Mouse (Mus musculus): ENCODE measurements around the gene Mta1.
A peak's percentile ranks its signal among the peaks of the same experiment; 100 is the strongest.

Mta1 gene

DNA sequence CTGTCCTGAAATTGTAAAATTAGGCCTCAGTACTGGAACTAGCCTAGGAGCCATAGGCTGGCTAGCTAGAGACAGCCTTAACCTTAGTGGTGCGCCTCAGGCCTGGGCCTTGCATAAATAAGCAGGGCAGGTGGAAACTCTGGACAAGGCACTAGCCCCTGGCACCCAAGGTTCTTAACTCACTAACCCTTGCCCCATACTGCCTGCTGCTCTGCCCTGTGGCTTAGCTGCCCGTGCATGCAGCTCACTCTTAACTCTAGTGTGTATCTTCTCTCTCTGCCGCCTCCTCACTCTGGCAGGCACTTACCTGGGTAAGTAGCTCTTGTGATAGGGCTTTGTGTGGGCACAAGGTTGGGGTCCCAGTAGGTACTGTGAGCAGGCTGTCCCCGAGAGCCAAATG, 36.4 kb downstream of the Mta1 start:
- no peak for DNase-seq (ENCODE audit: low spot score)

DNA sequence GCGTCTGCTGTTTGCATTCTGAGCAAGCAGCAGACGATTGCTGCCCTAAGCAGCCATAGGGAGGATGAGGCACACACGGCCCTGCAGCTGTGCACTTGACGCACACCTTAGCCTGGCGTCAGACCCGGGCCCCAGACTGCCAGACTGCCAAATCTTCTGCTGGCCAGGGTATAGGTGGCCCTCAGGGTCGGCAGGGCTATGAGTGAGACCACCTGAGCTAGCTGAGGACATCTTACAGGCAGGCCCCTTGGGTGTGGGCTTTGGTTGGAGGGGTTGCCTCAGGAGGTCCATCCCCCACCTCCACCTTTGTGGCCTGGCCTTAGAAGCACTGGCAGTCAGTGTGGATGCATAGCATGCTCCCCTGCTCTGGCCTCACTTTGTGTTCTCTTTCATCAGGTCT, 37.3 kb downstream of the Mta1 start:
- no peak for DNase-seq (ENCODE audit: low spot score)

DNA sequence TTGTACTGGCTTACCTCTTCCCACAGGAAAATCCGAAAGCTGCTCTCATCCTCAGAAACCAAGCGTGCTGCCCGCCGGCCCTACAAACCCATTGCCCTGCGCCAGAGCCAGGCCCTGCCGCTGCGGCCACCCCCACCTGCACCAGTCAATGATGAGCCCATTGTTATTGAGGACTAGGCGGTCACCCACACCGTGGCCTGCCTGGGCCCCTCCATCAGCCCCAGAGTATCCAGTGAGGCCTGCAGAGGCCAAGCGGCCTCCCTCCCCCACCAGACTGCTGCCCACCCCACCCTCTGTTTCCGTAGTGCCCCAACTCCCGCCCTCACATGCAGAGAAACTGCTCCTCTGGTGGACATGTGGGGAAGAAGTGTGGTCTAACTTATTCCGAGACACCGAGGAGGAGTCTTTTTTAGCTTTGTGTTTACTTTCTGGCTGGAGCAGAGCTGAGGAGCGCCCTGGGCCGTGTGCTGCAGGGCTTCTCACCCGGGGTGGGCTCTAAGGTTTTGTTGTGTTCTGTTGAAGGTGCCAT, 38.5 kb downstream of the Mta1 start:
- DNase-seq (ENCODE audit: low spot score) = no peak

DNA sequence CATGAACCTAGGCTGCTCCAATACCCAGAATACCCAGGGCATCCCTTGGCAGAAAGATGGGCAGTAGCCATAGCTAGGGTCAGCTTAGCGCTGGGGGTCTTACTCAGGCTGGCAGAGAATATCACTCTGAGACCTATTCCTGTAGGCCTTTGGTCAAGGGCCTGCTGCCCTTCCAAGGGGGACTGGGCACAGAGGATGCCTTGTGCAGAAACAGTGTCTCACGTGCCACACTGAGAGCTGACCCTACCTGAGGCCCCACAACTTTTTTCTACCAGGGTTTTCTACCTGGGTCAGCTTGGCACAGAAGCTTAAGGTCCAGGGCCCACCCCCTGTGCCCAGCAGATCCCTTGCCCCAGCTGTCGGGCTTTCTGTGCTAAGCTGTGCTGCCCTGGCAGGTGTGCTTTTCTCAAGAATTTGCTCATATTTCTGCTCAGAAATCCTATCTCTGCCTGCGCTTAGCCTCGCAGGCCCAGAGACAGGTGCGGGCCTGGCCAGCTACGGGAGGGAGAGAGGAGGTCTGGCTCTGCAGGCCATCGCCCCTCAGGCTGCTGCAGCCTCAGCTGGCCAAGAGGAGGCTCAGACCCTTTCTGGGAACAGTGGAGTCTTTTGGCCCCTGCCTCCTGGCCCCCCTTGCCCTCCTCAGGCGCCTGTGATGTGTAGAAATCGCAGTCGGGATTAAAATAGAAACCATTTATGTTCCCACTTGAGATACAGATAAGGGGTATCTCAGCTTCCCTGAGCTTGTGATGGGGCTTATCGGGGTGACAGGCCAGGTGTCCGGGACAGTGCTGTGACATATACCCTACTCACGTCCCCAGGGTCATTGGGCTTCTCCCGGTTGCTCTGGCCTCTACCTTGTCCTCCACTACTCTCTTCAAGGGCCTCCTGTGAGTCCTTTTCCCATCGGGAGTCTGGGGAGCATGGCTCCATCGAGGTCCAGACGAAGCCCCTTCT, 39.5 kb downstream of the Mta1 start:
- DNase-seq (ENCODE audit: low spot score) = no peak

DNA sequence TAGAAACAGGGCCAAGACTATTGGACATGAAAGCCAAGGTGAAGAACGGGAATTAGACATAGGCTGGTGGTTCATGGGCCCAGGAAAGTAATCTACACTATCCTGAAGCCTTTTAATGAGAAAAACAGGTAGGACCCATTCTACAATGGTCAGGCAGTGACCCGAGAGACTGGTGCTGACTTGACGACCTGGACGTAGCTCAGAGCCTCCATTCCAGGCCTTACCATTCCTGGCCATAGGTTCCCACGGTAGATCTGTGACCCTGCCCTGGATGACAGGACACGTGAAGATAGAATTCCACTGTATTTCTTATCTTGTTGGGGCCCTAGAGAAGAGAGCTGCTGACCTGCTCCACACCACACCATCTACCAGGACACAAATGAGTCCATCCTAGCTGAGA, 40.2 kb downstream of the Mta1 start:
- DNase-seq (ENCODE audit: low spot score) = no peak

DNA sequence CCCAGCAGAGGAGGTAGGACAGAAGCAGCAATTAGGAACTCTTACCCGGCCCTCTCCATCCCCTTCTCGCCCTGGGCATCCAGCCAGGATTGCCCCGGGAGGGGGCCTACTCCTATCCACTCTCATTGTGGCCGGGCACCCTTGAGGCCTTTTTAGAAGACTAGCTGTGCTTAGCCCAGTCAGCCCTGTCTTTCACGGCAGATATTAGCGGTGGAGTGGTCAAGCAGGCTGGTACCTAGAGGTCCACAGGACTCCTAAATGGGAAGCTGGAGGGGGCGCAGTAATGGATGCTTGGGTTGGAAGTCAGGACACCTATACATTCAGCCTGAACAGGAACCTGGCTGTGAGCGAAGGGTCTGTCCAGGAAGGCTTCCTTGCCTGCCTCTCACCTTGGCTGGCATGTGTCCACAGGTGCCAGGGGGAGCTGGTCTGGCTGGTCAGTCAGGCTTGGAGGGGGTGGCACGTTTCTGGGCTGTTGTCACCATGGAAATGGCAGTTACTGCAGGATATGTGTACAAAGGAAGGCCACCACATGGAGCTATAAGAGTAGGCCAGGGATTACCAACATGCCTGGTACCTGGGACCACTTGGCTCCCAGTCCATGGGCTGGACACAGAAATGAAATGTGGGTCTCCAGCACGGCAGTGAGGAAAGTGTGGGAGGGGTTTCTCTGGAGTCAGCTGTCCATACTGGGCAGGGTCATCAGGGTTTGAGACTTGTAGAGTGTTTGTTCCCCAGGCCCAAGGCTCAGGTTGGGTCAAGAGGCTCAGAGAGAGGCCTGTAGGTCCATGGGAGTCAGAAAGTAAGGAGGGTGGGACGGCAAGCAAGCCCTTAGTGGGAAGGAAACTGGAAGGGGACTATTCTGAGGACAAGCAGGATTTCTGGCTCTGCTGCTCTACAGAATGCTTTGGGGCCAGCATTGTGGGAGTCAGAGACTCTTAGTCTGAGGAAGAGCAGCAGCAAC, 41.1 kb downstream of the Mta1 start:
- no peak for DNase-seq (ENCODE audit: low spot score)

DNA sequence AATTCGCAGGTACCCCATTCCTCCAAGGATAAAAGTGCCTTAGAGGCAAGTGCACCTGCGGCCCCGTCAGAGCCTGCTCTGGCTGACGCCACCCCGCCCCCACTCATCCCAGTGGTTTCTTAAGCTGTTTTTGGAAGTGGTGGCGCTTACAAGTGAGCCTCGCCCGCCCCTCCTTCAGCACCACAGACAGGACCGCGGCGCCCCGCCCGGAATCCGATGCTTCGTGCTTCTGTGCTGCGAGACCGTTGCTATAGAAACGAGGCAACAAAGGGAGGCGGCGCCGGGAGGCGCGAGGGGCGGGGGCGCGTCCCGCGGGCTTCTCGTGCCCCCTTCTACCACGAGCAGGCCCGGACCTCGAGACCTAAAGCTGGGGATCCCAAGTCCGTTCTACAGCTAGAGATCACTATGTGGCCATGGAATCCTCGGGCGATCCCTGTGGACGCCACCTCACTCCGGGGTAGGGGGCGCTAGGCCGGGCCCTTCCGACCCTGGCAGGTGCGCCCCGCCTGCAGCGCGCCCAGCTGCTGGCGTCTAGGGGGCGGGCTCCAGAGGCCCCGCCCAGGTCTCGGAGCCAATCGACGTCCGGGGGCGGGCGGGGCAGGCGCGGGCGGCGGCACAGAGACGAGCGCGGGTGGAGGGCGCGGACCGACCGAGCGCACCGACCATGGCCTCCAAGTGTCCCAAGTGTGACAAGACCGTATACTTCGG, 42.0 kb downstream of the Mta1 start, which contains the start of gene Crip2:
Crip2 (plus strand) TSS at position 329 of the 708 bp plus-strand sequence.
- DNase-seq (ENCODE audit: low spot score) = no peak

DNA sequence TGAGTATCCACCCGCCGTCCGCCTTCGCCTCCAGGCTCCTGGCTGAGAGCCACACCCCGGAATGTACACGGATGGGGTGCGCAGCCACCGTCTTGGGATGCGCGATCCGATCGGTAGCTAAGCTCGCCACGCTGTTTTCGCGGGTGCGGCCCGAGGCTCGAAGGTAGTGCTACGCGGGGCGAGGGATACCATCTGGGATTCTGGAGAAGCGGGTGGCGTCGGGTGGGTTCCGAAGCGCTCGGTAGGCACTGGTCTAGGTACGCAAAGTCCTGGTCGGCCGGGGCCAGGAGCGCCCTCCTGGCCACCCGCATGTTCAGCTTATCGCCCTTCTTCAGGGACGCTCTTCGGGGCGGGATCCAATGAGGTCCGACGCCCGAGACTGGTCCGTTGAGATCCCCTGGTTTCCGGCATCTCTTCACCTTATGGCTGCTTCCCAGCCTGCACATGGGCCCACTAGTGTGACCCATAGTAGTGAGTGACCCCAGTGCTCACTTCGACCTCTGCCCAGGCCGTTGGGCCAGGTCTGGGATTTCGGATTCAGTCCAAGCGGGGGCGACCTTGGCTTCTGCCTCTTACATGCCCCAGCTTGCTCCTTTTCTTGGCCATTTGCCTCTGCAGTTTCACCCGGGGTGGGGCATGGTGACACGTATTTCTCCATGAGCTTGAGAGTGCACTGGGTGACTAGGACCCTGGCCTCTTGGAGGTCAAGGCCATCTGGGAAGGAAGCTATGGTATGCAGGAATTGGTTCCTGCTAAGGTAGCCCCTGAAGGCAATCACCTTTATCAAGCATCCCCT, 42.7 kb downstream of the Mta1 start:
- DNase-seq (ENCODE audit: low spot score) = no peak

DNA sequence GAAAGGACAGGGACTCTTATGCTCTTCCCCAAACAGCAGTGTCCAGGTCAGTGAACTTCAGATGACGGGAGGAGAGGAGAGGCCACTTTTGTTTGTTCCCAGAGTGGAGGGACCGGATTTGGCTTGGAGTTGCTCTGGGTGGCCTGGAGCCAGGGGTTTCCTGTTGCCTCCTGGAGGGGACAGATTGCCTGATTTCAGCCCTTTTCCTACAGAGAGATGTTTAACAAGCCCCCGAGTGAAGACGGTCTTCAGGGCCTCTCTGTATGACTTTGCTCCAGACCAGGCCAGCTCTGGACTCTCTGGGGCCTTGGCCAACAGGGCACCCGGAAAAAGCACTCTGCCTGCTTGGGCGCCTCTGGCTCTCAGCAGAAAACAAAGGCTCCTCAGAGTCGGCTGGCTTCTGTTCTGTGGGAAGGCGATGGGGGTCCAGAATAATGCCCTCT, 43.5 kb downstream of the Mta1 start:
- peak; percentile 57 for DNase-seq (ENCODE audit: low spot score)

DNA sequence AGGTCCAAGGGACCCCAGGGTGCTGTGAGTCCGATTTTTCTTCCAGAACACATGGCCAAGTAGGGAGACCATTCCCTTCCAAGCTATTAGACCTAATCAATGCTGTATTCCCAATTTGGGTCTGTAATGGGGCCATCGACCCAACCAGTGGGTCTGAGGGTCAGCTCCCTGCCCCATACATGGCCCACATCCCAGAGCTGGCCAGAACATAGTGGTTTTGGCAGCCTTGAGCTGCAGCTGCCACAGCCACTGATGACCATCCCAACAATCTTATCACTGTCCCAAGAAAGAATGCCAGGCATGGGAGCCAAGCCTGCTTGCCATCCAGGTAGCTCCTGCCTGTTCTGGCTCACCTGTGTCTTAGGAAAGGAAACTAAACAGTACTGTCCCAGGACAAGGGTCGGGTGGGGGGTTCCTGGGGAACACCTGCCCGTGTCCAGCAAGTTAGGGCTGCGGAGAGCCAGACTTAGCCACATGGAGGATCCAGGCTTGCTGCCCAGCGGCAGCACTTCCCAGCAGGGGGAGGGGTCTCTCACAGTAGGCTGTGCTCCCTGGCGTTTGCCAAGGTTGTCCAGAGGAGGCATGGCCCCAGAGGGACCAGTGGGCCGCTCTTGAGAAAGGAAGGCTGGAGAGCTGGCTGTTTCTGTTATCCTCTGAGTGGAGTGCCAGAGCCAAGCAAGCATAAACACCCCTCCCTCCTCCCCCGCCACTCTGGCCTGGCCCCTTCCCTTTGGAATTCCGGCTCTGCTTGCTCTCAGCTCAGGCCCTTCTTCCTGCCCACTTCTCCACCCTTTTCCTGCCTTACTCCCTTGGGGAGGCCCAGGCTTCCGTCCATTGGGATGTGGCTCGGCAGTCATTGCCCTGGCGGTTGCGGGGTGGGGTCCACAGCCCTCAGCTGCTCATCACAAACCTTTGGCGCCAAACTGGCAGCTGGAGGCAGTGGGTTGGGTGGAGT, 44.2 kb downstream of the Mta1 start:
- peak; percentile 96 for DNase-seq (ENCODE audit: low spot score)

DNA sequence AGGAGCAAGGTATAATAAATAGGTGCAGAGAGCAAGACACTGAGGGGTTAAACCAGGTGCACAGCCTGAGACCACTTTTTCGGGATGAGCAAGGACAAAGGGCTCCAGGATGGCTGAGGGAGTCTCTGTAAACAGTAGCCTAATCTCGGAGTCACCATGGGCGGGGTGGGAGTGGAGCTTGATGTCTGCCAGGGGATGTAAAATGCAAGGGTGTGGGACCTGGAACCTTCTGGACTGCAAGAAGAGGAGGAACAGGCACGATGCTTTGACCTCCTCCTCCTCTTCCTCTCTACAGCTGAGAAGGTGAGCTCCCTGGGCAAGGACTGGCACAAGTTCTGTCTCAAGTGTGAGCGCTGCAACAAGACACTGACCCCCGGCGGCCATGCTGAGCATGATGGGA, 45.1 kb downstream of the Mta1 start:
- no peak for DNase-seq (ENCODE audit: low spot score)

DNA sequence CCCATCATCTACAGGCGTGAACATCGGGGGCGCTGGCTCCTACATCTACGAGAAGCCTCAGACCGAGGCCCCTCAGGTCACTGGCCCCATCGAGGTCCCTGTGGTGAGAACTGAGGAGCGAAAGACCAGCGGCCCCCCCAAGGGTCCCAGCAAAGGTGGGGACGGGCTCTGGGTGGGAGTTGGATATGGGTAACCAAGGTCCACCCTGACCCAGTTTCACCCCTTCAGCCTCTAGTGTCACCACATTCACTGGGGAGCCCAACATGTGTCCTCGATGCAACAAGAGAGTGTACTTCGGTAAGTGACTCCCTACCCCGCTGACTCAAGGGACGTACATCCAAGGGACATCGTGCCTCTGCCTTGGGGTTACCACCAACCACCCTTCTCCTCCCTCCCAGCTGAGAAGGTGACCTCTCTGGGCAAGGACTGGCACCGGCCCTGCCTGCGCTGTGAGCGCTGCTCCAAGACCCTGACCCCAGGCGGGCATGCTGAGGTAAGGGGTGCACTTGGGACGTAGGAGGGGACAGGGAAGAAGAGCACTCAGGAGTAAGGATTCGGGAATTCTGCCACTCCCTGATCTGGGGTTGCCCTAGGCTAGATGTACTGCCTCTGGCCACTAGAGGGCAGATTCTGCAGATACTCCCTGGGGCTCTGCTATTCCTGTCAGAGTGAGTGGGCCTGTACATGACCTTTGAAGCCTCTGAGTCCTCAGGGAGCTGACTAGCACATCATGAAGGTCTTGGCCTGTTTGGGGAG, 46.1 kb downstream of the Mta1 start:
- DNase-seq (ENCODE audit: low spot score) = peak; percentile 66

DNA sequence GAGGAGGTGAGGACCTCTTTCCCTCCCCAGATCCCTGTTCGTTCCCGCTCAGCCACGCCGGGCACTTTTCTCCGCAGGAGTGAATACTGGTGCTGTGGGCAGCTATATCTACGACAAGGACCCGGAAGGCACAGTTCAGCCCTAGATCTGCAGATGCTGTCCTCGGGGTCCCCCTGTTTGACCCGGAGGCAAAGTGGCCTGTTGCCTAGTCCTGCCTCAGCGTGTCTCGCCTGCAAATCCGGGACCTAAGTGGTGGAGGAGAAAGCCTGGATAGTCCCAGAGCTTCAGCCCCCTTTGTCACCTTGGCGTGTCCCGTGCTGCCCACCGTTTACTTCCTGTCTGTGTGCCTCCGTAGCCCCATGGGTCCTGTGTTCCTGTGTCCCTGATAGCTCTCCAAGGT, 46.8 kb downstream of the Mta1 start:
- no peak for DNase-seq (ENCODE audit: low spot score)

DNA sequence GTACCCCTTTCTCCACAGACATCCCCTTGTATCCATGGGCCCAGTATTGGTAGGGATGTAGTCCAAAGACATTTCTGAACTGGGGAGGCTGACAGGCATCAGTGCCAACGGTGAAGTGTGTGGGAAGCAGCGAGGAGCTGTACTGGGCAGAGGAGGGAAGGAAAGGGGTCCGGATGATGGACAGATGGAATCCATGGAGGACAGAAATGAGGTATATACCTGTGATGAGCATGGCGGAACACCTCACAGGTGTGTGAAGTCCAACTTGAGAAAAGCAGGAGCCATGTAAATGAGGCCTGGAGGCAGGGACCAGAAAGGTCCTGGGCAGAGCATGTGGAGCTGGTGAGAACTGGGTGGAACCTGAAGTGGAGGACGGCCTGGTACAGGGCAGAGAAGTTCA, 47.5 kb downstream of the Mta1 start:
- DNase-seq (ENCODE audit: low spot score) = no peak

DNA sequence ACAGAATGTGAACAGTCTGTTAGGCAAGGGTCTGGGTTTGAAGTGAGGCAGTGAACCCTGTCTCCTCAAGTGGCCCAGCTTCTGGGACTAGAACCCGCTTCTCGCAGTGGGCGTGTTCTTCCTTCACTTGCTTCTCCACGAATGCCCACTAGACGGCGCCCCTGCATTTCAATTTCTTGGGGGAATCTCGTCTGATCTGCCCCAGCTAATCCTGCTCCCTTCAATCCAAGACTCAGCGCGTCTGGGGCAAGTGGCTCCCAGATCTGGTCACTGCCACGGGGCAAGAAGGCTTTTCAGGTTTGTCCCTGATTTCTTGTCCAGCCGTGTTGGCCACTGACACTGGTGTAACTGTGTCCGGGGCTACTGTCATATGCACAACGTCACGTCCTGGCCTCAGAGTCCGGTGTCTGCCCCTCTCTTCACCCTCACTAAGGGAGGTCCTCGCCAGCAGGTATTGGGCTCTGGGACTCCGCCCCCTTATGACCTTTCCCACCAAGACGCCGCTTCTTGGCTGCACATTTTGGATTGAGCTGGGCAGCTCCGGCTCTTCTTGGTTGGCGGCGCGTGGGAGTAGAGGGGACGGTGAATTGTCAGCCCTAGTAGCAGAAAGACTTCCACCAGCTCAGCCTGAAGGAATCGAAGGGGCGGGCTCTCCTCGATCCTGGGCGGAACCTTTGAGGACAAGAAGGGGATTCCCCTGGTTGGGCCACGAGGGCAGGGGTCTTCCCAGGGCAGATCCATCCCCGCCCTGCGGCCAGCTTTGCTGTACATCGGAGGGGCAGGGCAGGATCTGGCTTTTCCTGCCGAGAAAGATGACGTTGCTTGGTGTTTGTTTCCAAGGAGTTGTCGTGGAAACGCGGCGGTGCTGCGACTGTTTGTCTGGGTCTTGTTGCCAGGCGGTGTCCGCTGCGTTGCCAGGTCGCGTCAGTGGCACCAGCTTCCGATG, 48.3 kb downstream of the Mta1 start, which contains the start of gene Crip1:
Crip1 (plus strand) TSS at position 205 of the 946 bp plus-strand sequence.
- DNase-seq (ENCODE audit: low spot score) = no peak

DNA sequence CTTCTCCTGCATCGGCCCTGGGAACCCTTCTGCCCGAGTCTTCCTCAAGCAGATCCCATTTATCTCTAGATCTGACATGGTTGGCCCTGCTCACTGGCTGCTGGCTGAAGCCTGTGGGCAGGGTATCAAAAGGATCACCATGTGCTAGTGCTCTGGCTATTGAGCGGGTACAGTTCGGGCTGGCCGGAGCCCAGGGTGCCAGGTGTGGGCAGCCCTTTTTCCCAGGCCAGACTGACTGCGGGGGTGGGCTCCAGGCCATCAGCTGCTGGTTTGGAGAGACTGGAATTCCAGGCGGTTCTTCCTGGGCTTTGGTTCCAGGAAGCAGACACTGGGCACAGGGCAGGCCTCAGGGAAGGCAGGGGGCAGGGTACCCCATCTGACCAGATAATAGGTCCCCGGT, 49.4 kb downstream of the Mta1 start:
- no peak for DNase-seq (ENCODE audit: low spot score)

DNA sequence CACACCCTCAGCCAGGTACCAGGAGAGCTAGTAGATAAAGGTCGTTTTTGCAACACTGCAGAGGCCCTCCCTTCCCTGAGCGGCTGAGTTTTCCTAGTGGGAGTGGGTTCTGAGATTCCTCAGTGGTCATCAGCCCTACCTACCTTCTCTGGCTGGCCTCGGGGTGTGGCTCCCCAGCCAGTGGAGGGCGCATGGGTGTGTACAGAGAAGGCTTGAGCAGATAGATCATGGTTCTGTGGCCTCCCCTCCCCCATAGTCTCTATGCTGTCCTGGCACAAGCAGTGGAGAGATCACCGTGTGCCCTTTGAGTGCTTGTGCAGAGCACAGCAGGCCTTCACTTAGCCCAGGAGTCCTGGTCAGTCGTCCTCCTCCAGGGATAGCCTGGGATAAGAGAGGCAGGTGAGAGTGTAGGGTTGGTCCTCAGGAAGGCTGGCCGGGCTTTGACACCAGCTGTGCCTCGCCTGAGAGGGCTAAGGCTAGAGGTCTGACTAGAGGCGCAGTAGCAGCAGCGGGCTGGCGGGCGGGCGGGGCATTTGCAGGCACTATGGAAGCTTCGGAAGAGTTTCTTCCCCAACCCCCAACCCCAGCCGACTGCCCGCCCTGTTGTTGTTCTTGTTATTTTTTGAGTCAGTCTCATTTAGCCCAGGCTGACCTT, 50.4 kb downstream of the Mta1 start:
- no peak for DNase-seq (ENCODE audit: low spot score)

Measured in adipocyte (in vitro differentiated cells).